9 mouse cellular contexts compared by ENCODE assay signal in genomic region chr6:114817948-114818347, GRCm38 (mm10).
DNase-seq lines count a peak whose midpoint lies in the region; ATAC-seq lines count a peak whose summit lies in the region.
"Had no signal": no experiment of that assay in that cellular context is flagged by ENCODE, and none has a peak within 500 bp of the region (broad histone marks: within the 10 kb centered on the region; RNA-seq: fewer than 3 reads in every experiment).

No protein-coding gene starts in this region.

- H3K4me1 ChIP-seq in kidney, embryonic 15.5 days, result peaks cover 23% of the 10 kb centered on the region
- peaks cover 10% of the 10 kb centered on the region for H3K4me1 ChIP-seq in brown adipose tissue, adult 24 weeks (ENCODE audit: control insufficient read depth, insufficient read depth, insufficient read length, low read length)
- H3K4me1 ChIP-seq in heart, embryonic 10.5 days, result peaks cover 68% of the 10 kb centered on the region
- peaks cover 28% of the 10 kb centered on the region for H3K4me1 ChIP-seq in liver, embryonic 11.5 days (replicated peaks; ENCODE audit: control insufficient read depth, insufficient read depth, low read length)

- H3K4me2 ChIP-seq in kidney, embryonic 15.5 days, result no peak overlapping the region
- peak overlapping the region; percentile 43 for H3K4me2 ChIP-seq in liver, embryonic 11.5 days

- H3K27ac ChIP-seq in kidney, embryonic 15.5 days, result peak overlapping the region; percentile 76
- peak overlapping the region; percentile 56; the same call in 1 of the 2 replicates for H3K27ac ChIP-seq in brown adipose tissue, adult 24 weeks (replicated peaks; ENCODE audit: low read depth, low read length)
- H3K27ac ChIP-seq in heart, embryonic 10.5 days, result peak overlapping the region; percentile 71
- no peak overlapping the region for H3K27ac ChIP-seq in liver, embryonic 11.5 days (ENCODE audit: low read depth, low read length)

- no peak overlapping the region for H3K4me3 ChIP-seq in kidney, embryonic 15.5 days (replicated peaks)
- no peak overlapping the region for H3K4me3 ChIP-seq in brown adipose tissue, adult 24 weeks (ENCODE audit: insufficient read depth, low read depth, low read length)
- H3K4me3 ChIP-seq in heart, embryonic 10.5 days, result no peak overlapping the region
- H3K4me3 ChIP-seq in liver, embryonic 11.5 days (ENCODE audit: low read depth, low read length), result no peak overlapping the region

- no peaks in the 10 kb centered on the region for H3K36me3 ChIP-seq in kidney, embryonic 15.5 days
- peaks cover 3% of the 10 kb centered on the region; the same call in 1 of the 2 replicates for H3K36me3 ChIP-seq in heart, embryonic 10.5 days
- H3K36me3 ChIP-seq in liver, embryonic 11.5 days (ENCODE audit: control insufficient read depth, insufficient read depth, low read length), result no peaks in the 10 kb centered on the region

- no peak overlapping the region for H3K9ac ChIP-seq in kidney, embryonic 15.5 days
- no peak overlapping the region for H3K9ac ChIP-seq in liver, embryonic 11.5 days (ENCODE audit: low read depth, low read length)

- no peaks in the 10 kb centered on the region for H3K27me3 ChIP-seq in kidney, embryonic 15.5 days
- 0 out of 2 replicates have a peak, but pooled peaks cover 12% of the 10 kb centered on the region for H3K27me3 ChIP-seq in heart, embryonic 10.5 days (ENCODE audit: insufficient read depth, poor library complexity, severe bottlenecking)
- H3K27me3 ChIP-seq in liver, embryonic 11.5 days (replicated peaks; ENCODE audit: control insufficient read depth, insufficient read depth, low read length), result no peaks in the 10 kb centered on the region

- ATAC-seq in kidney, embryonic 15.5 days (replicated peaks; ENCODE audit: low FRiP score), result no peak
- peak; percentile 64; the same call in 1 of the 2 replicates for ATAC-seq in liver, embryonic 11.5 days (replicated peaks; ENCODE audit: low FRiP score)

- H3K9me3 ChIP-seq in kidney, embryonic 15.5 days (replicated peaks), result no peaks in the 10 kb centered on the region
- no peaks in the 10 kb centered on the region for H3K9me3 ChIP-seq in heart, embryonic 10.5 days
- H3K9me3 ChIP-seq in liver, embryonic 11.5 days (ENCODE audit: control insufficient read depth, low read length), result no peaks in the 10 kb centered on the region

- DNase-seq in kidney, adult 18-20 months, result no peak
- DNase-seq in heart, embryonic 10.5 days (ENCODE audit: low spot score), result no peak
- no peak for DNase-seq in liver, embryonic 11.5 days (ENCODE audit: low spot score)
- DNase-seq in urinary bladder, postnatal 25 days (ENCODE audit: low spot score), result no peak
- no peak for DNase-seq in adrenal gland, postnatal 14 days
- DNase-seq in cerebellum, adult 8-10 months, result no peak
- DNase-seq: thymus, postnatal 25 days had no signal

- 30% methylated on average over 11 of the region's 11 CpGs for WGBS in kidney, embryonic 15.5 days
- 21% methylated on average over 11 of the region's 11 CpGs for WGBS in heart, embryonic 10.5 days
- WGBS in liver, embryonic 11.5 days, result 15% methylated on average over 11 of the region's 11 CpGs
